Mouse (Mus musculus): ENCODE measurements at regions not wholly inside any gene's neighbourhood (a gene's known extent, or its start where the extent isn't known, plus 50 kb on each side); places are given as distances from the start of the nearest gene placed in this dataset.

DNA sequence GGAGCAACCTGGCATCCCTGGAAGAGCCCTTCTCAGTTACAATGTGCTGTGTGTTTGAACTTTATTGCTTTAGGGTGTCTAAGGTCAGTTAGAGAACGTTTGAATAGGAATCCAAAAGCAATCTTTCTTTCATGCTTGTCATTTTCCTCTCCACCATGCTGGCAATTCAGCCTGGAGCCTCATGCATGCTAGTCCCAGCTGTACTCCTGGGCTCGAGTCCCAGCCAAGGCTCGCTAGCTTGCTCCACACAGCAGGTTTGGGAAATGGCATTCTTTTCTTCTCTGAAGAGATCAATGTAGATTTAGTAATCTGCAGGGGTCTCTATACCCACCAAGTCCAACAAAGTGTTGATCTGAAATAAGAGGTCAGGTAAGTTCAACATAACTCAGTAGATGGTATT lies 513.1 kb downstream of the Plekhb2 start:
- no peak for TF ChIP-seq GATA1 (IDR thresholded peaks at IDR 0.05; ENCODE audit: borderline replicate concordance, low read length)
- no peak for TF ChIP-seq FLI1 (IDR thresholded peaks at IDR 0.05; ENCODE audit: low read length)

Measured in megakaryocyte, embryonic 14.5 days (primary cell).